Mouse (Mus musculus) urinary bladder, postnatal 0 days (tissue): ENCODE data around the gene Ffar1. TPM values are rescaled to one million over a fixed set of nuclear protein-coding genes. Genes with fewer than 3 reads are reported as not detected.

Source experiments
- polyA plus RNA-seq: library from polyadenylated mRNA; unstranded; fragments of >200 nt; fragmentation: Nextera tagmentation; extraction: Ambion mirVana; gene quantifications from 2 replicates; pipeline ENCODE4 v1.2.1, GENCODE M21; 2015

Ffar1 gene
- not detected in 2 replicates for polyA plus RNA-seq

GRCm38 (mm10) chr7:30861464-30861863, at the start of gene Ffar1:
Gene Ffar1 (minus strand): TSS chr7:30861564.

GRCm38 (mm10) chr7:30880176-30880575, 18.8 kb upstream of the Ffar1 start, which contains the start of gene Cd22:
Gene Cd22 (minus strand): TSS chr7:30880342.

GRCm38 (mm10) chr7:30856078-30856477, 5.3 kb downstream of the Ffar1 start, which contains the start of gene Ffar3:
Gene Ffar3 (minus strand): TSS chr7:30856178.

GRCm38 (mm10) chr7:30823675-30824074, 37.7 kb downstream of the Ffar1 start, which contains the start of gene Ffar2:
Gene Ffar2 (minus strand): TSS chr7:30823775.

Other genes starting within 250 kb of the Ffar1 start
- 1,486 and 1,535 TPM in 2 replicates for gene Upk1a, start 248.7 kb downstream of the Ffar1 start, polyA plus RNA-seq
- 1,042 and 1,083 TPM in 2 replicates for gene Cox6b1, start 235.4 kb downstream of the Ffar1 start, polyA plus RNA-seq
- gene Etv2, start 225.7 kb downstream of the Ffar1 start, polyA plus RNA-seq, result not detected in 2 replicates
- 87.7 and 91.8 TPM in 2 replicates for gene Rbm42, start 211.2 kb downstream of the Ffar1 start, polyA plus RNA-seq
- gene Haus5, start 196.6 kb downstream of the Ffar1 start, polyA plus RNA-seq, result 10.3 and 11.1 TPM in 2 replicates
- gene Pmis2, start 190.0 kb downstream of the Ffar1 start, polyA plus RNA-seq, result not detected in 2 replicates
- gene 2200002J24Rik, start 162.6 kb downstream of the Ffar1 start, polyA plus RNA-seq, result 0.39 TPM in 1 of 2 replicates, not detected in the other
- gene Atp4a, start 149.4 kb downstream of the Ffar1 start, polyA plus RNA-seq, result 0.13 and 0.69 TPM in 2 replicates
- 155 and 184 TPM in 2 replicates for gene Tmem147, start 132.0 kb downstream of the Ffar1 start, polyA plus RNA-seq
- 0.12 TPM in 1 of 2 replicates, not detected in the other for gene Gapdhs, start 117.9 kb downstream of the Ffar1 start, polyA plus RNA-seq
- 13.6 and 17.0 TPM in 2 replicates for gene Sbsn, start 110.1 kb downstream of the Ffar1 start, polyA plus RNA-seq
- 97.2 and 160 TPM in 2 replicates for gene Dmkn, start 97.8 kb downstream of the Ffar1 start, polyA plus RNA-seq
- 135 and 161 TPM in 2 replicates for gene Krtdap, start 73.7 kb downstream of the Ffar1 start, polyA plus RNA-seq
- gene Ffar2, start 37.8 kb downstream of the Ffar1 start, polyA plus RNA-seq, result not detected in 2 replicates
- gene Ffar3, start 5.4 kb downstream of the Ffar1 start, polyA plus RNA-seq, result not detected in 2 replicates
- 0.11 TPM in 1 of 2 replicates, not detected in the other for gene Cd22, start 18.8 kb upstream of the Ffar1 start, polyA plus RNA-seq
- gene Mag, start 53.3 kb upstream of the Ffar1 start, polyA plus RNA-seq, result 0.31 and 0.47 TPM in 2 replicates
- not detected in 2 replicates for gene Hamp2, start 63.1 kb upstream of the Ffar1 start, polyA plus RNA-seq
- gene Hamp, start 82.5 kb upstream of the Ffar1 start, polyA plus RNA-seq, result not detected in 2 replicates
- gene Usf2, start 95.2 kb upstream of the Ffar1 start, polyA plus RNA-seq, result 10.2 and 11.0 TPM in 2 replicates
- 43.7 and 44.9 TPM in 2 replicates for gene Lsr, start 111.9 kb upstream of the Ffar1 start, polyA plus RNA-seq
- gene Fam187b, start 112.2 kb upstream of the Ffar1 start, polyA plus RNA-seq, result 4.2 and 4.5 TPM in 2 replicates
- 78.3 and 150 TPM in 2 replicates for gene Fxyd5, start 180.9 kb upstream of the Ffar1 start, polyA plus RNA-seq
- 2.0 and 2.2 TPM in 2 replicates for gene Fxyd7, start 189.9 kb upstream of the Ffar1 start, polyA plus RNA-seq
- gene Fxyd1, start 195.6 kb upstream of the Ffar1 start, polyA plus RNA-seq, result 610 and 619 TPM in 2 replicates
- 0.72 and 1.1 TPM in 2 replicates for gene Lgi4, start 197.8 kb upstream of the Ffar1 start, polyA plus RNA-seq
- 300 and 316 TPM in 2 replicates for gene Fxyd3, start 215.1 kb upstream of the Ffar1 start, polyA plus RNA-seq